Mouse (Mus musculus): Measurements from ENCODE around the gene Cntnap5b.
"Not testable (repeated sequence)": the region's sequence is repeated elsewhere in the genome, so short reads cannot be mapped to it uniquely, and the experiment has no call there.

Cntnap5b gene

DNA sequence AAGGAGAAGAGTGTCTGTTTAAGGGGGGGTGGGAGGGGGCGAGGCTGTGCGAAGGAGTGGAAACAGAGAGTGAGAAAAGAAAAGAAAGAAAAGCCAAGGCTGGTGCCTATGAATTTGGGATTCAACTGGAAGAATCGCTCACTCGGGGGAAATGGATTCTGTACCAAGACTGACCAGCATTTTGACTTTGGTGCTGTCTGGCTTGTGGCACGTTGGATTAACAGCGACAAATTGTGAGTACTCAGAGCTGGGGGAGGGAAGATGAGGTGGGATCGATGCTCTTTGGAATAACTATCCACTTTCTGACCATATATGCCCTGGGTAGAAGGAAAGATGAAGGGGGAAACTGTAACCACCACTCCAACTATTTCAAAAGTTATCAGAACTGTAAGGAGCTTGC, at the start of gene Cntnap5b:
Gene Cntnap5b, plus strand, starts transcription at position 152 of the 400 bp plus-strand sequence.
- no peak for DNase-seq (ENCODE audit: low spot score)

DNA sequence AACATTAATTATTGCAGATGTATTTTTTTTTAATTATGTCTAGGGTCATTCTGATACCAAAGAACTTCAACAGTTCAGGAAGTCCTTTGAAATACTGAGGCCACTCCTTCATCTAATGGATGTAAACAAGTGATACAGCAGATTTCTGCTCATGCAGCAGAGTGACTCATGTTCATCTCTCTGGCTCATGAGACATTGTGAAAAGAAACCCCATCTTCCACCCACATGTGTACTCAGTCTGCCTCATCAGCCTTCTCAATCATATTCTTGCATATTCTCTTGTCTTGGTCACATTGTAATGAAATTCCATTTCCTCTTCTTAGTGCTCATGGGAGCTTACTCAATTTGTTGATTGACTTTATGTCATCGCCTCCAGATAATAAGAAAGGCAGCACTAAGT, 12.6 kb upstream of the Cntnap5b start:
- no peak for DNase-seq (ENCODE audit: low spot score)

GRCm38 (mm10) chr1:99772183-99772582, 382 bp upstream of the Cntnap5b start:
- peak; percentile 88 for DNase-seq (ENCODE audit: low spot score)

- peak; percentile 44 for DNase-seq (ENCODE audit: low spot score)
Measured at GRCm38 (mm10) chr1:99774144-99774543, 1.6 kb downstream of the Cntnap5b start.

DNA sequence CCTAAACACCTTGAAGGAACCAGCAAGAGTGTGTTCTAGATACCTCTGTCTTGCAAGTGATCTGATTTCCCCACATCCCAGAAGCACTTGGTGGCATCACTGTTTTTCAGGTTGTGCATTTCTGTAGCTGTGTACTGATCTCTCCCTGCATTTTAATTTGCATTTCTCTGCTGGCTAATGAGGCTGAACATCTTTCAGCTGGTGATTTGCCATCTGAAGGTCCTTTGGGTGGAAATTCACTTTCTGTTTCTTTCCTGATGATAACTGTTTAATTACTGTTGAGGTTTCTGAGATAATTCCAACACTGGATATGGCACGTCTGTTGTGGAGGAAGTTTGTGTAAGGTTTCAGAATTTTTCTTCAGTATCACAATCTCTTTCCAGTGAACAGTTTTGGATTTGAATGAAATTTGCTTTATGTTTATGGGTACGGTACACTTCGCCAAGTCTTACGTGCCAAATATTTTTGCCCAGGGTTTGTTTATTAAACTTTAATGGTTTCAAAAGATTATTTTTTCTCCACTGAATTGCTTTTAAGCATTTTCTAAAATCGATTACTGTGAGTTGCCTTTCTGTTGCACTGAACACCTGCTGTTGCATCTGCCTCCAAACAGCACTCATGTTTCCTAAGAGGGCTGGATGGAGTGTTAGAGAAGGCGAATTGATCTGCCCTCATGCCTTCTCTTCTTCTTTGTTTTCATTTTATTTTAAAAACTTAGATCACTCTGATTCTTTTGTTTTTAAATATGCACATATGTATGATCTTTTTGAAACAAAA, 41.0 kb downstream of the Cntnap5b start:
- no peak for DNase-seq (ENCODE audit: low spot score)

GRCm38 (mm10) chr1:99872344-99872743, 99.8 kb downstream of the Cntnap5b start:
- DNase-seq (ENCODE audit: low spot score): no peak

DNA sequence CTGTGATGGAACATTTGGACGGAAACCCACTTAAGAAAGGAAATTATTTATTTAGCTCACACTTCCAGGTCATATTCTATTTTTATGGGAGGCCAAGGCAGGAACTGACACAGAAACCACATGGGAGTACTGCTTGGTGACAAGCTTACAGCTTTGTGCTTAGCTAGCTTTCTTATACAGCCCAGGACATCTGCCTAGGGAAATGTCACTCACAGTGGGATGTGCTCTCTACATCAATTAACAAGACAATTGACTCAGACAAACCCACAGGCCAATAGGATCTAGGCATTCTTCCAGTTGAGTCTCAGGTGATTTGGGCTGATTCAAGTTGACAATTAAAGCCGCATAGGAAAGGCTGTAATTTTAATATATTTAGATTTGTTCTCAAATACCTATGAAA, 135.2 kb downstream of the Cntnap5b start:
- no peak for DNase-seq (ENCODE audit: low spot score)

- no peak for DNase-seq (ENCODE audit: low spot score)
Measured at GRCm38 (mm10) chr1:99943515-99943914, 170.9 kb downstream of the Cntnap5b start.

GRCm38 (mm10) chr1:99959428-99959987, 186.9 kb downstream of the Cntnap5b start:
- DNase-seq (ENCODE audit: low spot score): no peak

- no peak for DNase-seq (ENCODE audit: low spot score)
Measured at GRCm38 (mm10) chr1:99967300-99968089, 194.9 kb downstream of the Cntnap5b start.

- no peak for DNase-seq (ENCODE audit: low spot score)
Measured at GRCm38 (mm10) chr1:99970184-99971086, 197.9 kb downstream of the Cntnap5b start.

- not testable (repeated sequence) for DNase-seq (ENCODE audit: low spot score)
Measured at GRCm38 (mm10) chr1:100001226-100001625, 228.7 kb downstream of the Cntnap5b start.

DNA sequence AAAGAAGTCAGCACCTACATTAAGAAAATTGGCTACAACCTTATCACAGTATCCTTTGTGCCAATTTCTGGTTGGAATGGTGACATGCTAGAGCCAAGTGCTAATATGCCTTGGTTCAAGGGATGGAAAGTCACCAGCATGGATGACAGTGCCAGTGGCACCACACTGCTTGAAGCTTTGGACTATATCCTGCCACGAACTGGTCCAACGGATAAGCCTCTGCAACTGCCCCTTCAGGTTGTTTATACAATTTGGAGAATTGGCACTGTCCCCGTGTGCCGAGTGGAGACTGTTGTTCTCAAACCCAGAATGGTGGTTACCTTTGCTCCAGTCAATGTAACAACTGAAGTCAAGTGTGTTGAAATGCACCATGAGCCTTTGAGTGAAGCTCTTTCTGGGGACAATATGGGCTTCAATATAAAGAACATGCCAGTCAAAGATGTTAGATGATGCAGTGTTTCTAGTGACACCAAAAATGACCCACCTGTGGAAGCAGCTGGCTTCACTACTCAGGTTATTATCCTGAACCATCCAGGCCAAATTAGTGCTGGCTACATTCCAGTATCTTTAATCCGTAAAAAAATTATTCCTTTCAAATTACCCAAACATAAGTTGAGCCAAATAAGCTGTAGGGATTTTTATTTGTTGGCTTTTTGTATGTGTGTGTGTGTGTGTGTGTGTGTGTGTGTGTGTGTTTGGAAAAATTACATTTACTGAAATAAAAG, 233.6 kb downstream of the Cntnap5b start:
- DNase-seq (ENCODE audit: low spot score): no peak

GRCm38 (mm10) chr1:100041808-100042207, 269.2 kb downstream of the Cntnap5b start:
- DNase-seq (ENCODE audit: low spot score): no peak

- DNase-seq (ENCODE audit: low spot score): no peak
Measured at GRCm38 (mm10) chr1:100079812-100080211, 307.2 kb downstream of the Cntnap5b start.

GRCm38 (mm10) chr1:100100516-100100915, 328.0 kb downstream of the Cntnap5b start:
- no peak for DNase-seq (ENCODE audit: low spot score)

DNA sequence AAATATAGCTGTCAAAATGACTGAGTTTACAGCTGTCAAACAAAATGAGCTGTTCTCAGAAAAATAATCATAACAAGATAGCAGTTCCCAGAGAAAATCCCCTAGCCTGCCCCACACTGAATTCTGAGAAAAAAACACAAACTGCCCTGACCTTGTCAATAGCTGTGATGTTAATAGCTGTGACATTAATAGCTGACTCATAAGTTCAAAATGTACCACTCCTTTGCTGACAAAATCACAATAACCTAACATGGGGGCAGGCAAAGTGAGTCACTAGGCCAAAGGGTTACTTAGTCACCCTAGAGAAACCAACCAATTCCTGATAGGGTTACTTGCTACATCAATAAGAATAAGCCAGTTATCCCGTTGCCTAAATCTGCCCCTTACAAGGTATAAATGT, 328.5 kb downstream of the Cntnap5b start:
- DNase-seq (ENCODE audit: low spot score): no peak

- no peak for DNase-seq (ENCODE audit: low spot score)
Measured at GRCm38 (mm10) chr1:100104343-100104742, 331.8 kb downstream of the Cntnap5b start.

- DNase-seq (ENCODE audit: low spot score): no peak
Measured at GRCm38 (mm10) chr1:100122410-100122935, 349.9 kb downstream of the Cntnap5b start.

DNA sequence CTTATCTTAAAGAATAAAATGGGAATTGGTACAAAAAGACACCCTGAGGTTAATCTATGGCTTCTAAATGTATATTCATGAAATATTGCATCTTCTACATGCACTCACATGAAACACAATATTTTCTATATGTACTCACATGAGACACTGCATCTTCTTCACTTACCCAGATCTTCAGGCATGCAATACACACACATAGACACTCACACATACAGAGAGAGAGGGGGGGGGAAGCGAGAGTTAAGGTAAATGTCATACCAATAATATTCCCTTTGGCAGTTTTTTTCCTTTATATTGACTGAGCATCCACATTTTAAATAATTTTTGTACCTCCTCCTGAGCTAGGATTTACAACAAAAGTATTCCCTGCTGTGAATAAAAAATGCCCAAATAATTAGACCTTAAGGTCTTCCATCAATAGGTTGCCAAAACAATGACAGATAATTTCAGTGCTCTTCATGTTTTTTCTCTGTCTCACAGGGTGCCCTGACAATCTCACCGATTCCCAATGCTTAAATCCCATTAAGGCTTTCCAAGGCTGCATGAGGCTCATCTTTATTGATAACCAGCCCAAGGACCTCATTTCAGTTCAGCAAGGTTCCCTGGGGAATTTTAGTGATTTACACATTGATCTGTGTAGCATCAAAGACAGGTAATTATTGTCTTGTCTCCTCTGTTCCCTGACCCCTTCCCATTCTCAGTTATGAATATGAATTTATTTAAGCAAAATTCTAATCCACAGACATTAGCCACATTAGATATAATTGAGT, 391.2 kb downstream of the Cntnap5b start:
- no peak for DNase-seq (ENCODE audit: low spot score)
